Mouse (Mus musculus) leukemia stem cell, adult 10-12 weeks (primary cell): Measurements from ENCODE around the gene Gabra1. TPM values are rescaled to one million over a fixed set of nuclear protein-coding genes. Genes with fewer than 3 reads are reported as not detected.

Experiments used
- polyA plus RNA-seq: library from polyadenylated mRNA; stranded (reverse); fragments of >175 nt; gene quantifications from 2 replicates; pipeline ENCODE4 v1.2.3, GENCODE M21; 2012; ENCODE audit warnings: low replicate concordance

Gabra1 gene
- polyA plus RNA-seq: not detected in 2 replicates

GRCm38 (mm10) chr11:42182825-42183152 lies at the start of gene Gabra1:
Gabra1 (minus strand) TSS chr11:42182930.

Other genes starting within 250 kb of the Gabra1 start
- gene Gabrg2, start 182.1 kb downstream of the Gabra1 start, polyA plus RNA-seq: not detected in 2 replicates
- not detected in 2 replicates for gene Gabra6, start 138.1 kb upstream of the Gabra1 start, polyA plus RNA-seq
- gene Gabrb2, start 236.8 kb upstream of the Gabra1 start, polyA plus RNA-seq: 0.08 TPM in 1 of 2 replicates, not detected in the other